Mouse (Mus musculus): ENCODE results near the gene Ccl19. TPM values are rescaled to one million over a fixed set of nuclear protein-coding genes. Genes with fewer than 3 reads are reported as not detected.
"Not testable (repeated sequence)": the region's sequence is repeated elsewhere in the genome, so short reads cannot be mapped to it uniquely, and the experiment has no call there.

Gene Ccl19
- not detected in 2 replicates for polyA plus RNA-seq (2014; fragmentation: Nextera tagmentation; extraction: Ambion mirVana)

DNA sequence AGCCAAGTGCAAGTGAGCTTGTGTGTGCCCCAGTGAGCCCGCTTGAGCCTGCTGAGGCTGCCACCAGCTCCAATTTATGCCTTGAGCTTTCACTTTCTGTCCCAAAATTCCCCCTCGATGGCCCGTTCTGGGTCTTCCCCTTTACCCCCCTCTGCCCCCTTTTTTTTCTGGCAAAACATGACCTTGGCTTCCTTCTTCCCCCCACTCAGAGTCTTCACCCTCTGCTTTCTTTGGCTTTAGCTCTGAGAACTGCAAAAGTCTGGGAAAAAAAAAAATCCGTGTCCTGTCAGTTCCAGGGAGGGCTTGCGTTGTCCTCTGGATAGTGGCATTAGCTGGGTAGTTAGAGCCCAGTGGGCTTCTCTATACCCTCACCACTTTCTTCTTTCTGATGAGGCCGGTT lies at the start of gene Ccl19:
Gene Ccl19, minus strand, starts transcription at position 101 of the 400 bp plus-strand sequence.
- H3K9ac ChIP-seq (ENCODE audit: low read length); ATAC-seq; H3K27ac ChIP-seq (ENCODE audit: low read depth, low read length); H3K36me3 ChIP-seq (ENCODE audit: control insufficient read depth, insufficient read depth, low read length); H3K4me3 ChIP-seq (ENCODE audit: low read depth, low read length); H3K27me3 ChIP-seq (replicated peaks; ENCODE audit: control insufficient read depth, insufficient read depth, low read length); H3K4me1 ChIP-seq (ENCODE audit: control insufficient read depth, insufficient read depth, low read length); DNase-seq (ENCODE audit: low spot score); H3K9me3 ChIP-seq (replicated peaks; ENCODE audit: control insufficient read depth, low read length); H3K4me2 ChIP-seq (ENCODE audit: low read length): not testable (repeated sequence)
- no CpG with 5 or more reads among the region's 6 CpGs for WGBS

GRCm38 (mm10) chr4:42773893-42774292 lies 17.5 kb upstream of the Ccl19 start, which contains the start of gene Ccl21a:
Gene Ccl21a (minus strand): TSS chr4:42773993.
- not testable (repeated sequence) for H3K9me3 ChIP-seq (replicated peaks; ENCODE audit: control insufficient read depth, low read length); DNase-seq (ENCODE audit: low spot score); ATAC-seq; H3K4me1 ChIP-seq (ENCODE audit: control insufficient read depth, insufficient read depth, low read length); H3K9ac ChIP-seq (ENCODE audit: low read length); H3K4me2 ChIP-seq (ENCODE audit: low read length); H3K27ac ChIP-seq (ENCODE audit: low read depth, low read length); H3K36me3 ChIP-seq (ENCODE audit: control insufficient read depth, insufficient read depth, low read length); H3K27me3 ChIP-seq (replicated peaks; ENCODE audit: control insufficient read depth, insufficient read depth, low read length); H3K4me3 ChIP-seq (ENCODE audit: low read depth, low read length)
- no CpG with 5 or more reads among the region's 5 CpGs for WGBS

DNA sequence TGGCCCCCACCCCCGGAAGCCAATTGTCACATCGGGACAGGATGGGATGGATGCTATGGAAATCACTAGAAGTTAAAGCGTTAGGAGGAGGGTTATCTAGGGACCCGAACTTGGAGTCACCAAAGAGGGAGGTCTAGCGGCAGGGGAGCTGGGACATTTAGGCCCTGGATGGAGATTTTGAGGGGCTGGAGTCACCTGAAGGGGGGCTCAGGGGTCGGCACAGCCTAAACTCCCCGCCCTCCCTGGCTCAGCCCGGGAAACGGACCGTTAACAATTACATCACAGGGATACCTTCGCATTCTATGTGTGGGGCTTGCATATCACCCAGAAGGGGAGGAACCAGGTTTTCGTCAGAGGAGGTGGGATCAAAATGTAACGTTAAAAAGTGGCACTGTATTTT lies 21.1 kb downstream of the Ccl19 start, which contains the start of gene 4930578G10Rik:
Gene 4930578G10Rik, plus strand, starts transcription at position 301 of the 400 bp plus-strand sequence.
- H3K36me3 ChIP-seq (ENCODE audit: control insufficient read depth, insufficient read depth, low read length); H3K4me3 ChIP-seq (ENCODE audit: low read depth, low read length); H3K27me3 ChIP-seq (replicated peaks; ENCODE audit: control insufficient read depth, insufficient read depth, low read length); H3K4me1 ChIP-seq (ENCODE audit: control insufficient read depth, insufficient read depth, low read length); H3K4me2 ChIP-seq (ENCODE audit: low read length); H3K9ac ChIP-seq (ENCODE audit: low read length); DNase-seq (ENCODE audit: low spot score); ATAC-seq; H3K9me3 ChIP-seq (replicated peaks; ENCODE audit: control insufficient read depth, low read length); H3K27ac ChIP-seq (ENCODE audit: low read depth, low read length): not testable (repeated sequence)
- no CpG with 5 or more reads among the region's 13 CpGs for WGBS

Other genes with a start within 250 kb of the Ccl19 start
- not detected in 2 replicates for gene Fam205a2, start 228.4 kb downstream of the Ccl19 start, polyA plus RNA-seq (2014; fragmentation: Nextera tagmentation; extraction: Ambion mirVana)
- not detected in 2 replicates for gene Gm10591, start 144.4 kb downstream of the Ccl19 start, polyA plus RNA-seq (2014; fragmentation: Nextera tagmentation; extraction: Ambion mirVana)
- gene Gm2564, start 126.9 kb downstream of the Ccl19 start, polyA plus RNA-seq (2014; fragmentation: Nextera tagmentation; extraction: Ambion mirVana), result not detected in 2 replicates
- not detected in 2 replicates for gene Ccl27b, start 101.3 kb downstream of the Ccl19 start, polyA plus RNA-seq (2014; fragmentation: Nextera tagmentation; extraction: Ambion mirVana)
- gene Il11ra2, start 94.7 kb downstream of the Ccl19 start, polyA plus RNA-seq (2014; fragmentation: Nextera tagmentation; extraction: Ambion mirVana), result not detected in 2 replicates
- 0.51 and 0.52 TPM in 2 replicates for gene 4930578G10Rik, start 21.0 kb downstream of the Ccl19 start, polyA plus RNA-seq (2014; fragmentation: Nextera tagmentation; extraction: Ambion mirVana)
- gene Ccl21a, start 17.4 kb upstream of the Ccl19 start, polyA plus RNA-seq (2014; fragmentation: Nextera tagmentation; extraction: Ambion mirVana), result 0.55 and 0.80 TPM in 2 replicates
- gene Fam205a1, start 97.3 kb upstream of the Ccl19 start, polyA plus RNA-seq (2014; fragmentation: Nextera tagmentation; extraction: Ambion mirVana), result not detected in 2 replicates
- gene Gm12394, start 100.2 kb upstream of the Ccl19 start, polyA plus RNA-seq (2014; fragmentation: Nextera tagmentation; extraction: Ambion mirVana), result 0.10 and 0.41 TPM in 2 replicates
- 0.64 and 0.98 TPM in 2 replicates for gene Fam205c, start 117.7 kb upstream of the Ccl19 start, polyA plus RNA-seq (2014; fragmentation: Nextera tagmentation; extraction: Ambion mirVana)
- gene Phf24, start 160.1 kb upstream of the Ccl19 start, polyA plus RNA-seq (2014; fragmentation: Nextera tagmentation; extraction: Ambion mirVana), result 11.8 and 17.2 TPM in 2 replicates
- 52.1 and 61.1 TPM in 2 replicates for gene Dnajb5, start 193.2 kb upstream of the Ccl19 start, polyA plus RNA-seq (2014; fragmentation: Nextera tagmentation; extraction: Ambion mirVana)
- 0.47 and 0.53 TPM in 2 replicates for gene 1700022I11Rik, start 213.0 kb upstream of the Ccl19 start, polyA plus RNA-seq (2014; fragmentation: Nextera tagmentation; extraction: Ambion mirVana)
- gene Vcp, start 243.9 kb upstream of the Ccl19 start, polyA plus RNA-seq (2014; fragmentation: Nextera tagmentation; extraction: Ambion mirVana), result 446 and 480 TPM in 2 replicates

All from forebrain, embryonic 14.5 days (tissue).